Mouse (Mus musculus) frontal cortex, postnatal 14 days (tissue): Measurements from ENCODE around the gene Vwce.

Source experiments
- DNase-seq, 2 experiments: peaks; one replicate each; pipeline ENCODE4 v3.0.0; 2022; ENCODE audit warnings: low spot score in 2 of 2

Gene Vwce

GRCm38 (mm10) chr19:10691121-10691520 lies 57.1 kb downstream of the Vwce start:
- no peak for DNase-seq

GRCm38 (mm10) chr19:10691660-10692059 lies 57.6 kb downstream of the Vwce start:
- no peak for DNase-seq

GRCm38 (mm10) chr19:10692361-10692760 lies 58.3 kb downstream of the Vwce start:
- DNase-seq: no peak

GRCm38 (mm10) chr19:10693926-10694682 lies 60.1 kb downstream of the Vwce start:
- DNase-seq: no peak

DNA sequence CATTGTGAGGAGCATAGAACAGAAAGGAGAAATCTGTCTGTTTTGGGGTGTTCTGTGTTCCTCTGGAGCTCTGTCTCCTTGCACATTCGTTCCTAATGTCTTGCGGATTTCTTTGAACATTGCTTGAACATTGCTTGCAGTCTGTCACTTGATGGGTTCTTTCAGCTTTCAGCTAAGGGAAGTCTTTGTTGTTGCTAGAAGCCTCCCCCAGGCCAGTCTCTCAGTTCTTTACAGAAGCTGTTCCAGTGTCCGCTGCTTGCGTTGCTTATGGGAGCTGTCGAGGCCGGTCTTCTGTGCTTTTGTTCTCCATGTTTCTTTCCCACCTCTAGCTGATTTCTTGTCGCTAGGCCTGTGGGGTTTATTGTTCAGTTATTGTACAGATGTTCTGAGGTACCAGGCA lies 61.8 kb downstream of the Vwce start:
- no peak for DNase-seq

DNA sequence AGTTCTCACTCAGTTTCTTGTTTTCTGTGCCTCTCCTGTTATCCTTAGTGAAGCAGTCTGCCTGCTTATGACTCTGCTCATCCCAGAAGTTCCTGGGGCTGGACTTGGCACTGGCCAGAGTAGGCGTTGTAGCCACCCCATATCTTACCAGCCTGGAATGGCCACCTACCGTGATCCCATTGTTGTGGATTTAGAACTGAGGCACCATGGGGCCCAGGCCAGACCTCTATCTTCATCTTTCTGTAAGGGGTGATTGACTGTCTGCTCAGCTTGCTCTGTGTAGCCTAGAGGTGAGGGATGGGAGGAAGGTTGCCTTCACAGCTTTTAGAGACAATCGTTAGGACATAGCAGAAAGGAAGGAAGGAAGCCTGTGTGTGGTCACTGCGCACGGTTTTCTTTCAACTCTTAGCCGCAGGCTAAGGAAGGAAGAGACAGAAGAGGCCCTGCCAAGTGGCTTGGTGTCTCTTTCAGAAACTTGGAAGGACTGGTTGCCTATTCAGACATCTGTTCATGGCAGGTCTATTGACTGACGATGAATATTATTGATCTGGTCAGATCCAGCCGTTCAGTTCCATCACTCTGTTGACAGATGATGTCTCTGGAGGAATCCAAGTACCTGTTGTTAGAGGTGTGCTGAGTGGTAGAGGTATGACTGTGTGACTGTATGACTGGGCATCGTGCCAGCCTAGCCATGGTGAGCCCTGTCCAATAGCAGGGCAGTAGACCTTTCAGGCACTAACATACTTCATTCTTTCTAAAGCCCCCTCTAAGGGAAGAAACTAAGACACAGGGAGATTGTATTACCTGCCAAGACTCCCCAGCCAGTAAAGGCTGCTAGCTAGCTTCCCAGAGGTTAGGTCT lies 64.3 kb downstream of the Vwce start:
- DNase-seq: no peak

- DNase-seq: no peak
Observed at GRCm38 (mm10) chr19:10699851-10700250, 65.8 kb downstream of the Vwce start.

DNA sequence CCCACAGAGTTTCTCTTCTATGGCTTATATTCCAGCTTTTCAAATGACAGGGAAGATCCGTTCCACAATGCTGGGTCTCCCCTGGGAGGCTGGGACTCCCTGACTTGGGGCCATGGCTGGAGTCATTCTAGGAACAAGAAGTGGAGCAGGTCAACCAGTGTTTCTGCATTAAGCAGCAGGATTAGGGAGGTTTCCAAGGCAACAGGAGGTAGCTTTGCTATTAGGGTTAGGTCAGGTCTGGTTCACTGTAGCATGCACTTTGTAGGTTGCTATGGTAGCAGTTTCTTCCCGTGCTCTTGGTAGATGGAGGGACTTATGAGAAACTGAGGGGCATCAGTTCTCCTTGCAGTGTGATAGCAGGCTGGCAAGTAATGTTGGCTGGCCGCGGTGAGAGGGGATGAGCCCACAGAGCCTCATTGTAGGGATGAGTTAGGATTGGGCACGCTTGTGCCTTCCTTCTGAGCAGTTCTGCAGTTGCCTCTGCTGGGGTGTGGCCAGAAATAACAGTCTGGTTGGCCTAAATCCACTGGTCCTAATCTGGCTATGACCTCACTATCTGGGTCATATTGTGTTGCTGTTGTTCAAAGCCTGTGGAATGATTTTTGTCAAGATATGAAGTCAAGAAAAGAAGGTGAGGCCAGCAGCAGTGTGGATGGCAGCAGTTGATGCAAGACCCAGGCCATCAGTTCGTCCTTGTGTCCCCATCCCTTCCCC lies 67.2 kb downstream of the Vwce start:
- no peak for DNase-seq

GRCm38 (mm10) chr19:10702125-10702524 lies 68.1 kb downstream of the Vwce start:
- no peak for DNase-seq

GRCm38 (mm10) chr19:10703470-10703869 lies 69.5 kb downstream of the Vwce start:
- no peak for DNase-seq

- DNase-seq: no peak
Observed at GRCm38 (mm10) chr19:10707087-10707875, 73.3 kb downstream of the Vwce start.

GRCm38 (mm10) chr19:10707881-10708280 lies 73.9 kb downstream of the Vwce start:
- DNase-seq: no peak

GRCm38 (mm10) chr19:10708900-10709299 lies 74.9 kb downstream of the Vwce start:
- DNase-seq: no peak

DNA sequence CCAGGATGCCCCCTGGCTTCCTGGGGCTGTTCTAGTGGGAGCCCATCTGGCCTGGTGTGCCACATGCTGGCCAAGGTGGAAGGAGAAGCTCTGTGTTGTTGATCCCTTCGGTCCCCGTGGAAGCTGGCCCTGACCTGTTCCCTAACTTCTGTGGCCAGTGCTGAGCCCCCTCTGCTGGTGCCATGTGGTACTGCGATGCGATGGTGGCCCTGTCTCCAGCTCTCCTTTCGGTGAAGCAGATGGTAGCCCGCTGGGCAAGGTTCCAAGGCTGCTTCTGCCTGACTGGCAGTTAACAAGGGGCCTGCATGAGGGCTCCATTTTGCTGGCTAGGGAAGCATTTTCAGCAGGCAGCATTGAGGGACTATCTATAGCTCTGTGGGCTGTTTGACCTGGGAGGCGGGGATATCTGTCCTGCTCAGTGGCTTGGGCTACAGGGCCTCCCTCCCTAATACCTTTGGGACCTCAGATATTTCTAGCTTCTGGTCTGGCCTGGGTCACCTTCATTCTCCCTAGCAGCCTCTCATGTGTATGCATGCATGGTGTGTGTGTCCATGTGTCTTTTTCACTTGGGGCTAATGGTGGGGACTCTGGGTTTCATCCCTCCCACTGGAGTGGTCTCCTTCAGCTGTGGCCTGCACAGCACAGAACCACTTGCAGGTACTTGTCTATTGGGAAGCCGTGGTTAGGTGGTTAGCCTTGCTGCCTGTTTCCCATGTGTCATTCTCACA lies 75.5 kb downstream of the Vwce start:
- peak; percentile 94 to 98 for DNase-seq

GRCm38 (mm10) chr19:10710088-10710511 lies 76.1 kb downstream of the Vwce start:
- DNase-seq: peak; percentile 62 to 66

DNA sequence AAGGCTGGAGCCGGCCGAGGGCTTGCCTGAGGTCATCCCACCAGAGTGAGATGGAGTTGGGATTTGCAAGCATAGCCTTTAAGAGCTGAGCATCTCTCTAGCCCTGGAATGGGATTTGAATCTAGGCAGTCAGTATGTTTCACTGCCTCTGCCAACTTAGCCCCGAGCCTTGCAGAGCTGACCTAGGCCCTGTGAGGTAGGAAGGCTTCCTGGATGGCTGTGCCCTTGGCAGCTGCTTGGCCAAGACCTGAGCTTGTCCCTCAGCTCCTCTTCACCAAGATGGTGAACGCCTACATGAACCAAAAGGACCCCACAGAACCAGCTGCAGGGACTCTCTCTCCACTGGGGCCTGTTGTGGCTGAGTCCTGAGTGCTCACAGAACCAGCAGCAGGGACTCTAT lies 76.7 kb downstream of the Vwce start:
- DNase-seq: no peak

DNA sequence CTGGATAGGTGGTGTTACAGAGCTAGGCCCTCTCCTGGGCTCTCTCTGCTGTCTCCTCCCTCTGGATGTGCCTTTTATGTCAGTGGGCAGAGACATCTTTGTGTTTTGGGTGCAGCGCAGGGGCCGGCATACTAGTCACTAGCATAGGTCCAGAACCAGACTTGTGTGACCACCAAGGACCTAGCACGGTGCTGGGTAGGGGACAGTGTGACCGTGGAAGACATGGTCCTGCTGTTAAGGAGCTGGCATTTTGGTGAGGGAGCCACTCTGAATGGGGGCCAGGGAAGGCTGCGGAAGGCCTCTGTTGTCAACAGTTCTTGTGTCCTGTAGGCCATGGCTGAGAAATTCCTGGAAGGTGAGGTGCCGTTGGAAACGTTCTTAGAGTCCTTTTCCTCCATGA lies 78.2 kb downstream of the Vwce start:
- no peak for DNase-seq

- DNase-seq: no peak
Observed at GRCm38 (mm10) chr19:10712646-10713045, 78.6 kb downstream of the Vwce start.

- no peak for DNase-seq
Observed at GRCm38 (mm10) chr19:10713551-10713950, 79.5 kb downstream of the Vwce start.

GRCm38 (mm10) chr19:10714168-10714567 lies 80.2 kb downstream of the Vwce start:
- DNase-seq: no peak
